Mouse (Mus musculus) embryonic facial prominence, embryonic 10.5 days (tissue): ENCODE results near the gene Fgfr2. TPM values are rescaled to one million over a fixed set of nuclear protein-coding genes. Genes with fewer than 3 reads are reported as not detected.

Experiments used
- DNase-seq: peaks from one replicate; pipeline ENCODE4 v3.0.0-alpha.2; 2017; ENCODE audit warnings: low spot score
- H3K27ac ChIP-seq: fragments of 300-500 bp; sonication (generic); replicated peaks from 2 replicates; pipeline ENCODE4 v1.5.1; 2016; ENCODE audit warnings: mild to moderate bottlenecking
- H3K27me3 ChIP-seq: fragments of 300-500 bp; sonication (generic); replicated peaks from 2 replicates; pipeline ENCODE4 v1.6.1; 2016; ENCODE audit warnings: low read depth, mild to moderate bottlenecking; ENCODE audit not compliant: poor library complexity, severe bottlenecking
- H3K36me3 ChIP-seq: fragments of 300-500 bp; sonication (generic); replicated peaks from 2 replicates; pipeline ENCODE4 v1.6.1; 2016; ENCODE audit warnings: mild to moderate bottlenecking, moderate library complexity
- H3K4me1 ChIP-seq: fragments of 300-500 bp; sonication (generic); 2 replicates; pipeline ENCODE4 v1.6.1; 2016
- H3K4me3 ChIP-seq: fragments of 300-500 bp; sonication (generic); 2 replicates; pipeline ENCODE4 v1.5.1; 2016; ENCODE audit warnings: mild to moderate bottlenecking, moderate library complexity
- H3K9me3 ChIP-seq: fragments of 300-500 bp; sonication (generic); 2 replicates; pipeline ENCODE4 v1.6.1; 2016; ENCODE audit warnings: mild to moderate bottlenecking
- WGBS: fragments of 180-500 bp; shearing (Covaris S2); methylation state at CpG from one replicate; pipeline ENCODE4 v1.1.7; 2016; 5-methylcytosine and 5-hydroxymethylcytosine counted together
- polyA plus RNA-seq: library from polyadenylated mRNA; unstranded; fragments of >200 nt; fragmentation: Nextera tagmentation; extraction: Ambion mirVana; gene quantifications from 2 replicates; pipeline ENCODE4 v1.2.1, GENCODE M21; 2016

The Fgfr2 gene
- polyA plus RNA-seq, 1 experiment from 2014 or later, result 74.3 TPM

GRCm38 (mm10) chr7:133094161-133094560, 29.0 kb downstream of the Fgfr2 start:
- Histone ChIP-seq H3K4me1 (peaks cover 75% of the 10 kb centered on the region), H3K27me3 (no peaks in the 10 kb centered on the region), H3K27ac (no peak overlapping the region), H3K36me3 (peaks cover 50% of the 10 kb centered on the region), H3K9me3 (no peaks in the 10 kb centered on the region), H3K4me3 (no peak overlapping the region)
- 56% methylated on average over 3 of the region's 3 CpGs for WGBS
- peak; percentile 33 for DNase-seq

DNA sequence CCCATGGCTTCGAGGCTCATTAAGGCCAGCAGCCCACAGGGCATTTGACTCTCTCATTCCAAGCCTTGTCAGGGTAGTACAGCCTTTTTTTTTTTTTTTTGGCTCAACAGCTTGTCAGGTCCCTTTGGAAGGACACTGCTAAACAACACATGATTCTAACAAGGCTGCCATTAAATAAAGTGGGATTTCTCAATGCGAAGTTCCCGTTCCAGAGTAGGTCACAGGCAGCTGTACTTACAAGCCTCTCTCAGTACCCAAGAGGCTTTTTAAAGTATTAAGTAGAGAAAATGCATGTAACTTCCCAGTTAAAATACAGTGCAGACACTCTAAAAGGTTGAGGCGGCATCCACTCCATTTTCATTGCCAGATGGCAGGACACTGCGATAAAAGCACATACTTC, 29.4 kb downstream of the Fgfr2 start:
- Histone ChIP-seq H3K4me1 (peaks cover 75% of the 10 kb centered on the region), H3K36me3 (peaks cover 46% of the 10 kb centered on the region), H3K27ac (no peak overlapping the region), H3K27me3 (no peaks in the 10 kb centered on the region), H3K4me3 (no peak overlapping the region), H3K9me3 (no peaks in the 10 kb centered on the region)
- DNase-seq, result no peak
- WGBS, result 73% methylated on average over 5 of the region's 5 CpGs

DNA sequence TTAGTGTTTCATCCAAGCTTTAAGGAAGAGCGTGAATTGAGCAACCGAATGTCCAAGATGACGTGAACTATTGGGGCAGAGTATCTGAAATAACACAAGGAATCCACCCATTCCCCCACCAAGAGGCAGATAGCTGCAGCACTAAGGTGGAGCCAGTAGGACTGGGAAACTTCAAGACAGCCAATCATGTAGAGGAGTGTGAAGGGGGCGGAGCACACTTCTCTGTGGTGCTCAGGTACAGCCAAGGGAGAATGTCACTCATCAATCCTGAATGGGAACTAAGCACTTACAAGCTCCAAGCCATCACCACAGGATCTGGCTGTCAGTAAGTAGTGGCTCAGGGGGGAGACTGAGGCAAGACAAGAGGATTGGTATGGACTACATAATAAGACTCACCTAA, 32.5 kb downstream of the Fgfr2 start:
- H3K27ac ChIP-seq, result no peak overlapping the region
- H3K9me3 ChIP-seq, result no peaks in the 10 kb centered on the region
- DNase-seq, result no peak
- no peak overlapping the region for H3K4me3 ChIP-seq
- peaks cover 61% of the 10 kb centered on the region for H3K4me1 ChIP-seq
- H3K36me3 ChIP-seq, result peaks cover 37% of the 10 kb centered on the region
- no peaks in the 10 kb centered on the region for H3K27me3 ChIP-seq
- 88% methylated on average over 4 of the region's 4 CpGs for WGBS

DNA sequence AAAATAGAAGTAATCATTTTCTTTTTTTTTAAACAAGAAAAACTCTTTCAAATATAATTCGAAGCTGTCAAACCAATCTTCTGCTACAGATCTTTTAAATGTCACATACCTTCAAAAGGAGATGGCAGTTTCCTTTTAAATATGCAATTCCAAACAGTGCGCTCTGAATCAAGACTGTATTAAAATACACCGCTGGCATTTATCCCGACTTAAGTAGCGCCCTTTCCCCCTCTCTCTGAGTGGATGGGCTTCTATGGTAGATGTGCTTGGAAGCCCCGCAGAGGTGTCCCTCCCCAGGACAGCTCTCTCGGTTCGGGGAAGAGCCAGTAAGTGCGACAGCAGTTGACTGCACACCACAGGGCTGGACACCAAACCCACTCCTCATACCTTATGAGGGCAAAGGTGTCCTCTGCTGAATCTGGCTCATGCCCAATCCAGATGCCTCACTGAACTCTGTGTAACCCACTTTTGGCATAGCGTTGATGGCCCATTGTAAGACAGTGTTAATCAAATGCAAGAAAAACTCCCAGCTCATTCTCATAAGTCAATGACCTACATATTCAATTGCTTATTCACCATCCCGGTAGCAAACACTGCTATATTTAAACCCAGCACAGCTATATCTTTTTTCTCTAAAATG, 33.4 kb downstream of the Fgfr2 start:
- Histone ChIP-seq H3K27me3 (no peaks in the 10 kb centered on the region), H3K4me1 (peaks cover 54% of the 10 kb centered on the region), H3K9me3 (no peaks in the 10 kb centered on the region), H3K4me3 (no peak overlapping the region), H3K27ac (no peak overlapping the region), H3K36me3 (peaks cover 42% of the 10 kb centered on the region)
- 86% methylated on average over 11 of the region's 11 CpGs for WGBS
- DNase-seq, result no peak

GRCm38 (mm10) chr7:133088830-133089261, 34.3 kb downstream of the Fgfr2 start:
- H3K27me3 ChIP-seq, result no peaks in the 10 kb centered on the region
- H3K4me3 ChIP-seq, result no peak overlapping the region
- 58% methylated on average over 11 of the region's 11 CpGs for WGBS
- no peak for DNase-seq
- no peaks in the 10 kb centered on the region for H3K9me3 ChIP-seq
- H3K36me3 ChIP-seq, result peaks cover 49% of the 10 kb centered on the region
- no peak overlapping the region for H3K27ac ChIP-seq
- peaks cover 50% of the 10 kb centered on the region for H3K4me1 ChIP-seq

- H3K4me3 ChIP-seq, result no peak overlapping the region
- H3K27ac ChIP-seq, result no peak overlapping the region
- no peaks in the 10 kb centered on the region for H3K9me3 ChIP-seq
- H3K4me1 ChIP-seq, result peaks cover 46% of the 10 kb centered on the region
- H3K36me3 ChIP-seq, result peaks cover 50% of the 10 kb centered on the region
- WGBS, result 76% methylated on average over 4 of the region's 4 CpGs
- no peak for DNase-seq
- no peaks in the 10 kb centered on the region for H3K27me3 ChIP-seq
Measured at GRCm38 (mm10) chr7:133088411-133088810, 34.7 kb downstream of the Fgfr2 start.

DNA sequence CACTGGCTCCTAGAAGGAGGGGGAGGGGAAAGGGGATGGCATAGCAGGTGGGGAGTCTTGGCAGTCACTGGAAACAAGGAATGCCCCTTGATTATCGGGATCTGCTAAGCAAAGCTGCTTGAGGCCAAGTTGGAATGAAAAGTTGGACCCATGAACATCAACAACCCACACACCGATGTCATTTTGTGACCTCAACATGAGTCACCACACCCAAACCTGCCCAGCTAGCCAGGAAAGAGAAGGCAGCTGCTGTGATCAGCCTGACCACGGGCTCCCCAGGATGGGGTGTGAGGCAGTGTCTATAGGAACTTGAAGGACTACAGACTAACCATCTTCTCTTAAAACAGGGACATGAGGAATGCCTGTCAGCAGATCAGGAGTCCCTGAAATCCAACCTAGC, 37.7 kb downstream of the Fgfr2 start:
- no peaks in the 10 kb centered on the region for H3K27me3 ChIP-seq
- WGBS, result 88% methylated on average over 3 of the region's 3 CpGs

DNA sequence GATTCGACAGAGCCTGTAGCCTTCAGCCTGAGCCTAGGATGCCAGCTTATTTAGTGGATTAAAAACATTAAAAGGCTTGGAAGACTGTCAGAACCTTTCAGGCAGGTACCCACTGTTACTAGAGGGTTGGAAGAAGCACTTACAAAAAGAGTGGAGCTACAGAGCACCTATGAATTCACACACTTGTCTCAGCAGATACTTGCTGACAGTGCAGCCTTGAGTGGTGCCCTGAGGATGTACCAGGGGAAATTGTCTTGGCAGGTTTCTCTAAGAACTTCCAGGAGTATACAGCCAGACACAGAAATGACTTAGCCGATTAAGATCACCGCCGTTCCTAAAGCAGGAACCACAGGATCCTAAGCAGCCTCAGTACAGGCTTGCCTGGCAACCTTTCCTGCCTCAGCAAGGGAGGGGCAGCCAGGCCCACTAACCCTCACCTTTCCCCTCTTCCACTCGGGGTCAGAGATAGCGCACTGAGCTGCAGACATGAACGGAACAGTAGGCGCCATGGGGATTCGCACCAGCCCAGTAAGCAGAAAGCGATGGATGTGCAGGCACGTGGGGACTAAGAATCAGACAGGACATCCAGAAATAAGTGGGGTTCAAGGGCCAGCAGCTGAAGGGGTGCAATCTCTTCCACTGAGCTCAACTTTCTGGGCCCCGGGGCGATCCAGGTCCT, 39.1 kb downstream of the Fgfr2 start:
- Histone ChIP-seq H3K4me3 (no peak overlapping the region), H3K9me3 (no peaks in the 10 kb centered on the region), H3K27me3 (no peaks in the 10 kb centered on the region), H3K27ac (no peak overlapping the region), H3K4me1 (peaks cover 16% of the 10 kb centered on the region), H3K36me3 (peaks cover 59% of the 10 kb centered on the region)
- 87% methylated on average over 13 of the region's 13 CpGs for WGBS
- no peak for DNase-seq

More for the DNA sequence above, 37.7 kb downstream of the Fgfr2 start:
- Histone ChIP-seq H3K4me1 (peaks cover 23% of the 10 kb centered on the region), H3K9me3 (no peaks in the 10 kb centered on the region), H3K4me3 (no peak overlapping the region), H3K36me3 (peaks cover 48% of the 10 kb centered on the region), H3K27ac (no peak overlapping the region)
- no peak for DNase-seq

DNA sequence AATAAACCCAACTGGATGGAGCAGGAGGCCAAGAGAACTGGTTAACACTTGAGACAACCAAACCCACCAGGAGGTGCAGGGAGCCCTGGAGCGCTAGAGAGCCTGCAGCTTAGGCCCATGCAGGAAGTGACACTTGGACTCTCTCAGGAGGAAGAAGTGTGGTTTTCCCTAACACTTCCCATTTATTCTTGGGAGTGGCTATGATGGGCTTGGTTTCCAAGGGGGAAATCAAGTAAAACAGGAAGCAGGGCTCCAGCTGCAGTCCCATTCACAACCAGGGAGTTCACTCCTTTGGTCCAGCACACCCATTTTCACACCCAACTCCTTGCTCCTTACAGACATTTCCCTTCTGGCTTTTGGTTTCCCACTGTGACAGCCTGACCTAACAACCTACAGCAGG, 44.2 kb downstream of the Fgfr2 start:
- H3K27me3 ChIP-seq, result no peaks in the 10 kb centered on the region
- H3K4me3 ChIP-seq, result no peak overlapping the region
- no peak overlapping the region for H3K27ac ChIP-seq
- WGBS, result 82% methylated on average over 1 of the region's 1 CpGs
- H3K4me1 ChIP-seq, result peaks cover 25% of the 10 kb centered on the region
- DNase-seq, result no peak
- H3K36me3 ChIP-seq, result peaks cover 79% of the 10 kb centered on the region
- no peaks in the 10 kb centered on the region for H3K9me3 ChIP-seq

GRCm38 (mm10) chr7:133074462-133075133, 48.6 kb downstream of the Fgfr2 start:
- no peaks in the 10 kb centered on the region for H3K27me3 ChIP-seq
- H3K4me1 ChIP-seq, result peaks cover 65% of the 10 kb centered on the region
- no peaks in the 10 kb centered on the region for H3K9me3 ChIP-seq
- 75% methylated on average over 10 of the region's 10 CpGs for WGBS
- no peak overlapping the region for H3K4me3 ChIP-seq
- no peak overlapping the region for H3K27ac ChIP-seq
- H3K36me3 ChIP-seq, result peaks cover 90% of the 10 kb centered on the region
- no peak for DNase-seq

- H3K36me3 ChIP-seq, result peaks cover 89% of the 10 kb centered on the region
- H3K27me3 ChIP-seq, result no peaks in the 10 kb centered on the region
- no peak for DNase-seq
- WGBS, result 70% methylated on average over 9 of the region's 9 CpGs
- peaks cover 62% of the 10 kb centered on the region for H3K4me1 ChIP-seq
- H3K27ac ChIP-seq, result no peak overlapping the region
- H3K4me3 ChIP-seq, result no peak overlapping the region
- no peaks in the 10 kb centered on the region for H3K9me3 ChIP-seq
Measured at GRCm38 (mm10) chr7:133073147-133073651, 50.0 kb downstream of the Fgfr2 start.

DNA sequence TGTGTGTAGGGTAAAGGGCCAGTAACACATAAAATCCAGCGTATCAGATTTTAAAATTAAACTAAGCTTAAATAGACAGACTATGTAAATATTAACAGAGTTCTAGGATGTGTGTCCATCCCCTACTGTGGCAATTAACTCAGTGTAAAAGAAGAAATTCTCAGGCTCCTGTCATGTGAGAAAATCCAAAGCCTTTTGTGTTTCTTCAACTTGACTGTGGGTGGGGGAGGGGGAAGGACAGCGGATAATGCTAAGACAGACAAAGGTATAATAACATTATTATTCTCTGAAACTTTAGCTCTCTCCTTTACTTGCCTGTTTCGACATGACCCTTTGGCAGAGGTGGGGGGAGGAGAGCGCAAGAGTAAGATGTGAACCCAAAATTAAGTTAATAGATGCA, 50.6 kb downstream of the Fgfr2 start:
- no peak for DNase-seq
- no peaks in the 10 kb centered on the region for H3K27me3 ChIP-seq
- WGBS, result 65% methylated on average over 4 of the region's 4 CpGs
- peaks cover 89% of the 10 kb centered on the region for H3K36me3 ChIP-seq
- H3K27ac ChIP-seq, result peak overlapping the region; percentile 66; the same call in 1 of the 2 replicates
- no peak overlapping the region for H3K4me3 ChIP-seq
- no peaks in the 10 kb centered on the region for H3K9me3 ChIP-seq
- peaks cover 68% of the 10 kb centered on the region for H3K4me1 ChIP-seq
